Mouse (Mus musculus) left cerebral cortex, adult 9 months (tissue): Measurements from ENCODE around the gene Pck2.

ENCODE experiments used
- DNase-seq, 2 experiments: peaks; one replicate each; pipeline ENCODE4 v3.0.0; 2022; ENCODE audit warnings: low spot score in 2 of 2

The Pck2 gene

DNA sequence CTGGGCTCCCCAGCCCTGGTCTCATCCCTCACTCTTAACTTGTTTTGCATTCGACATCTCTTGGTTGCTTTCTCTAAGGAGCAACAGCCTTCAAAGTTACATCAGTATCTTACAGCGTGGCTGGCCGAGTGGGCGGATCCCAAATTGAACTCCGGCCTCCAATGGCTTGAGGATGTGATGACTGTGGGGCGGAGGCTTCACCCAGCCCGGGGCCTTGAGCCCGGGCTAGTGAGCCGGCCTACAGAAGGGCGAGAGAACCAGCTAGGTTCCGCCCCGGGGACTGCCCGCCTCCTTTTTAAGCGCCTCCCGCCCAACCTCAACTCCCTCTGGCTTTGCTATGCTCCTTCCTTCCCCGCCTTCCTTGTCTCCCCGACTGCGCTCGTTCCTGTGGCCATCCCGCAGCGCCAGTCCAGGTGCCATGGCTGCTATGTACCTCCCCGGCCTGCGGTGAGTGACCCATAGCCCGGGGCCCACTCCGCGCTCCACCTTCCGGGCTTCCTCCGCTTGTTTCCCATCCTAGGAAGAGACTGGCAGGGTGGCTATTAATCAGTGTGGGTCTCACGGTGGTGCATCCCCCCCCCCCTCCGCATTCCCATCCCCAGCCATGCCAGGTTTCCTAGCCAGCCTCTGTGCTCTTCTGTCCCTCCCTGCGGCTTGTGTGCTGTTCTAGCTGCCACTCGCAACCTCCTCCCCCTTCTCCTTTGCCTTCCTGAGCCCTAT is at the start of gene Pck2:
Gene Pck2 (plus strand): TSS at position 200 of the 720 bp plus-strand sequence.
- peak in 1 of 2 experiments; percentile 80 for DNase-seq

DNA sequence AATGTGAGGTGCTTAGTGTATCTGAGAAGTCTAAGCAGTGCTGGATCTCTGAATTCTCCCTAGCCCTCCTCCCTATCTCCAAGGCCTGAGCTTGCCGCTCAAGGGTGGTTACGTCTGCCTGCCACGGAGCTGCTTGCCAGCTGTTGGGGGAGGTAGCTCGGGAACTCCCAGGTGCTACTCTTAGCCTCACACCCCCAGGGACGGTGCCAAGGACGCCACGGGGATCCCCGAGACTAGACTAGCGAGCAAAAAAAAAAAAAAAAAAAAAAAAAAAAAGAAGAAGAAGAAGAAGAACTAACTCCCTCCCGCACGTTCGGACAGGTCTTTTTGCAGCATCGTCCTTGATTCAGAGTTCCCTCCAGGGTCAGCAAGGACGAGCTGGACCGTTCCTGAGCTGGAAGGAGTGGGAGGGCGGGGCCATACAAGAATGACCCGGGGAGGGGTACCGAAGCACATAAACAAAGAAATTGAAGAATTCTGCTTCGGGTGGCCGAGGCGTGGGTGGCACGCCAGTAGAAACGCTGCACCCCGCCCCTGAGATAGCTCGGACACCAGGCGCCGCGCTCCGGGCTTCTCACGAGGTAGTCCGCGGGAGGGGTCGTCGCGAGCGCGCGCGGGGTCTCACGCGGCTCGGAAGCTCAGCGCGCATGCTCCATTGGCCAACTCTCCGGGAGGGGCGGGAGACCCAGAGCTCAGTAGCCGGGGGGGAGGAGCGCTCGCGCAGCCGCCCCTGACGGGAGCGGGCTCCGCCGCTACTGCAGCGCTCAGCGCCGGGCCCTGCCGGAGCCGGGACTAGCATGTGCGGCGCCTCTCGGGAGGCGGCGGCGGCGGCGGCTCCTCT is 49.5 kb upstream of the Pck2 start, which contains the start of gene Carmil3:
Gene Carmil3 (plus strand): TSS at position 291 of the 841 bp plus-strand sequence.
- peak; percentile 77 to 85 for DNase-seq

DNA sequence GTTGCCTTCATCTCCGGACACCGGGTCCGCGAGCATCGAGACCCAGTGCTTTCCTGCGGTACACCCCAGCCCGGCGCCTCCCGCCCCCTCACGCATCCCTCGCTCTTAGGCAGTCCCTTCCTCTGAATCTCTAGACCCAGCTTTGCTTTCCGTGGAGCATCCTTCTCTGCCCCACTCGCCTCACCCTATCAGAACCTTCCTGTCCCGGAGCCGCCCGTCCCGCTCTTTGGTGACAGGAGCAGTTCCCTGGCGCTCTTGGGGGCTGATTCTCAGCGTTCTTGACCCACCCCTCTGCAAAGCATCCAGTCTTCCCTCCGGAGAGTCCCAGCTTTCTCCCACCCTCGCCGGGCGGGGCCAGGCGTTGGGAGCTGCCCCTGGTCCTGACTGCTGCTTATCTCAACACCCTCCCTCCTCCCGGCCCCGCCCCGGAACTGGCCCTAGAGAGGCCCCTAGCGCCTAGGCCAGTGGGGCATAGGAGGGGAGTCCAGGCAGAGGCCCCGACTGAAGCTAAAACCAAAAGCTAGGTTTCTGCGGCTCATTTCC is 48.7 kb upstream of the Pck2 start:
- peak in 1 of 2 experiments; percentile 53 for DNase-seq

DNA sequence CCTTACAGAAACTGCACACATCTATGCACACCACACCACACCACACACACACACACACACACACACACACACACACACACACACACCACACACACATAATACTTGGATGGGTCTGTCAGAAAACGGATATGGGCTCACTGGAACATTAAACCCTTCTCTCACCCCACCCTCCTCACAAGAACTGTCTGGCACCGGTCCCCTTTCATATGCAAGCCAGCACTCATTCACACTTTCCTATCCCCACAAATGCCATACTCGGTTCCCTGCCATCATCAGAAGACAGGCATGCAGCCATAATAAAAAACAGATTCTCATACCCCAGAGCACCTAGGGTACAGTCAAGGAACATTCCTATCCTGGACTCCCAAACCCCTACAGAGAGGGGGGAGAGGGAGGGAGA is 48.0 kb upstream of the Pck2 start:
- no peak for DNase-seq

DNA sequence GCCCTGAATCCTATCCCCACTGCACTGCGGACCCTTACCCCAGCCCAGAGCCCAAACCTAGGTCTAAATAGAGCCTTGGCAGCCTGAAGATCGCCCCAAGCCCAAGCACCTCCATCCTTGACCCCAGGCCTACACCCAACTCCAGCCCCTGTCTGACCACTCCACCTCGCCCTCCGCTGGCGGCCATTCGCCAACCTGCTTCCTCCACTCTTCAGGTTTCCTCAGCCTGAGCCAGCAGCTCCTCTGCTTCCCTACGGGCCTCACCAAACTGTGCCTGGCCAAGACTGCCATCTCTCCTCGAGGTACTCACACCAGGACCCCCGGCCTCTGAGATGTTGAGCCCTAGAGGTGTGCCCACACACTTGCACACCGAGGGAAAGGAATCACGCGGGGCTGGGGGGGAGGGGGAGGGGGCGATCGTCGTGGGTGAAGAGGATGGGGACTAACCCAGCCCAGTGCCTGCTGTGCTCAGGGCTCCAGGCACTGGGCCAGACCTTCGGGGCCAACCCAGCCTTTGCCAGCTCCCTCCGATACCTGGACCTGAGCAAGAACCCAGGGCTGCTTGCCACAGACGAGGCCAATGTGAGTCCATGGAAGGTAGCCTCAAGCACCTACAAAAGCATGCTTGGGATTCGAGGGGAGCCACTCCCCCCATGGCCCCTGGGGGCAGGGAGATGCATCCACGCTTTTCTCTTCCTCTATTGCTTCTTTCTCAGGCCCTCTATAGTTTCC is 44.4 kb upstream of the Pck2 start:
- DNase-seq, result no peak

DNA sequence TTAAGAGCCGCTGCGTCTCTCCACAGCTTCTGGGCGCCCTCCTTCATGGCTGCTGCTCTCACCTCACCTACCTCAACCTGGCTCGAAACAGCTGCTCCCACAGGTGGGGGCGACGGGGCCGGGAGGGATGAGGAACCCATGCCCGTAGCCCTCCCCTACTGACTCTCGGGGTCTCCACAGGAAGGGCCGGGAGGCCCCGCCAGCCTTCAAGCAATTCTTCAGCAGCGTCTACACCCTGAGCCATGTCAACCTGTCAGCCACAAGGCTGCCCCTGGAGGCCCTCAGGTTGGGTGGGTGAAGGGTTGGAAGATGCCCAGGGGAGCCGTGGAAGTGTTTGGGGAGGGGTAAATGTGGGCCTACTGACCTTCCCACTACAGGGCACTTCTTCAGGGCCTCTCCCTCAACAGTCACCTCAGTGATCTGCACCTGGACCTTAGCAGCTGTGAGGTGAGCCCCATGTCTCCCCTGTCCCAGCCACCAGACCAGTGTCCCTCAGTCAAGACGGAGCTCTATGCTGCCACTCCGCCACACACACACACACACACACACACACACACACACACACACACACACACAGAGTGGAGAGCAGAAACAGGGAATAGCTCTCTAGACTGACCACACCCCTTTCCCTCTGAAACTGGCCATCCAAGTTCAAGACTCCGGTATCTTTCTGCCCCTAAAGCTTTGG is 43.2 kb upstream of the Pck2 start:
- no peak for DNase-seq

DNA sequence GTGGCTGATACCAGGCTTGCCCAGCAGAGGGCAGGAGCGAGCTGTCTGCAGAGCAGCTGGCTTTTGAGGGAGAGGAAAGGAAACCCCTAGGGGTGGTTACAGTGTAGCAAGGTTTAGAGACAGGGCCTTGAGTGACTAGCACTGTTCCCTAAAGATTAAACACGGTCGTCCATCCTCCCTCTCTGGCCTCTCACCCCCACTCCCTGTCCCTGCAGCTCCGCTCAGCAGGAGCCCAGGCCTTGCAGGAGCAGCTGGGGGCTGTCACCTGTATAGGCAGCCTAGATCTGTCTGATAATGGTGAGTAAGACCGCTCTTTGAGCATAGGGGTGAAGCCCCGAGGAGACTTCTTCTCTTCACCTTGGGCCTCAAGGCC is 42.6 kb upstream of the Pck2 start:
- DNase-seq, result peak in 1 of 2 experiments; percentile 85

DNA sequence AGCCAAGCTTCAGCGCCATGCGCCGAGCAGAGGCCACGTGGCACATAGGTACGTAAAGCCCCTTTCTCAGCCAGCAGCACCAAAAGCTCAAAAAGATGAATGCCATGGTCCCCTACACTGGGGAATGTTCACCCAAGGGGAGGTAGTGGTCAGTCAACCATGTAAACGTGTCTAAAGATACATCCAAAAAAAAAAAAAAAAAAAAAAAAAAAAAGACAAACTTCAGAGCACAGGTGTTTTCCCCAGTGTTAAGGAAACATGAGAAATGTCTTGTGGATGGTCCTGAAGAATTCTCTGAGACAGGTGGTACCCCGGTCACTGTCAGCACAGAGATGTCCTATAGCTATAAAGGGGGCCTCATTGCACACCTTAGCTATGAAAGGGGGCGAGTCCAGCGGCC is 34.5 kb upstream of the Pck2 start:
- DNase-seq, result no peak

DNA sequence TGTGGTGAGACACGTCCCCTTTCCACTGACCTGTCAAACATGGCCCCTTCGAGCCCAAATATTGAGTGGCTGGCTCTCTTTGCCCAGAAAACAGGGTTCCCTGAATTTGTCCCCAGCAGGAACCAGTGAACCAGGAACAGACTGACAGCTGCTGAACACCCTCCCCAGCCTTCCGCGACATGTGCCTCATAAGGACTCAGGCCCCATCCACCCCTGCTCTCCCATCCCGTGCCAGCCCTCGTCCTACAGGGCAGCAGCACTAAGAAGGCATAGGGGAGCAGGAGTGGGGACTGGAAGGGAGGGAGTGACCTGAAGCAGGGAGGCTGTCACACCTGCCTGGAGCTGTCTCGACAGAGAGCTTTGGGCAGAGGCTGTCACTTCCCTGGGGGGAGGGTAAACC is 32.3 kb upstream of the Pck2 start:
- DNase-seq, result no peak

DNA sequence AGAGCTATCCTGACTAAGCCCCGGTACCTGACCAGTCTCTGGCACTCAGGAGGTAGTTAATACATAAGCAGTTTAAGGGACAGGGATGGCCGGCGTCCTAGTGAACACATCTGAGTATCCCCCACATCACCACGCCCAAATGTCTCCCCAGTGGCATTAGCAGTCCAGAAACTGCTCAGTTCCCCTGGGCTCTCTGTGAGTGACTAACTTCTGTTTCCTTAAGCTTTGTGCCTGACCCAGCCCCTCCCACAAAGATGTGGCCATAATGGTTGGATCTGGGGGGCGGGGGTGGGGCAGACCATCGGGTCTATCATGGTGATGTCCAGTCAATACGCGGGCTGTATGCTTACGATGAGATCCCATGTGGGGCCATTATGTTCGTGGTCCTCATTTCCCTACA is 30.5 kb upstream of the Pck2 start:
- no peak for DNase-seq

DNA sequence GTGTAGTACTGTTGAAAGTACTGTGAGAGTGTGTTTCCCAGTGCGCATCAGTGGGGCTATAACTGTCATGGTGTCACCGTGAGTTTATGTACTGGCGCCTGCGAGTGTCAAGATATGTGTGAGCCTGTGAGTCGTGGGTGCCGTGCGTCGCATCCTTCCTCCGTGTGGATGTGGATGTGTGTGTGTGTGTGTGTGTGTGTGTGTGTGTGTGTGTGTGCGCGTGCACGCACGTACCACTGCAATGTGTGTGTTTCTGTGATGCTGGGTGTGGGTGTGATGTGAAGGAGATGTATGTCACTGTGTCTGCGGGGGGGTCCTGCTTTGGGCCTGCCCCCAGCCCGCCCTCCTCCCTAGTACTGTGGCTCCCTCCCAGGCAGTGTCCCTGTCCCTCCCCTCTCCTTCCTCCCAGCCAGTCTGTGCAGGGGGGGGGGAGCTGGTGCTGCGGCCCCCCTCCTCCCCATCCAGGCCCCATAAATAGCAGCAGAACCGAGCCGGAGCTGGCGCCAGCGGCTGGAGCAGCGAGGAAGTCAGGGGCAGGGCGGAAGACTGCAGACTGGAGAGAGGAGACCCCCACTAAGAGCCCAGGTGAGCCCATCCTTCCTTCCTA is 29.8 kb upstream of the Pck2 start, which contains the start of gene Cpne6:
Gene Cpne6 (plus strand): TSS at position 321 of the 607 bp plus-strand sequence.
- peak in 1 of 2 experiments; percentile 63 for DNase-seq

DNA sequence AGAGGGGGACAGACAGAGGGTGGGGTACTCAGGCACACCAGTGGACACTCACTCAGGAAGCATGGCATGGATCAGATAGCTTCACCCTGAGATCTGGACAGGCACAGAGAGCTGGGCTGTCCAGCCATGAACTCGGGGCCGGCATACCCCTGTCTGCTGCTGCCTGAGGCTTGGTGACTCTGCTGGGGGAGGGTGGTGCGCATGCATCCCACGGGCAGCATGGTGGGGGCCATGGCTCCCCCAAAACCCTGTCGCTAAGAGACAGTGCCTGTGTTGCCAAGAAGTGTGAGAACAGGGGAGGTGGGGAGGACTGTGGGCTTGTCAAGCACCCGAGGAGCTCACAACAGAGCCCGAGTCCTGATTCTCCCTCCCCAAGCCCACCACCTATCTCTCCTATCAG is 29.0 kb upstream of the Pck2 start:
- peak in 1 of 2 experiments; percentile 75 for DNase-seq

DNA sequence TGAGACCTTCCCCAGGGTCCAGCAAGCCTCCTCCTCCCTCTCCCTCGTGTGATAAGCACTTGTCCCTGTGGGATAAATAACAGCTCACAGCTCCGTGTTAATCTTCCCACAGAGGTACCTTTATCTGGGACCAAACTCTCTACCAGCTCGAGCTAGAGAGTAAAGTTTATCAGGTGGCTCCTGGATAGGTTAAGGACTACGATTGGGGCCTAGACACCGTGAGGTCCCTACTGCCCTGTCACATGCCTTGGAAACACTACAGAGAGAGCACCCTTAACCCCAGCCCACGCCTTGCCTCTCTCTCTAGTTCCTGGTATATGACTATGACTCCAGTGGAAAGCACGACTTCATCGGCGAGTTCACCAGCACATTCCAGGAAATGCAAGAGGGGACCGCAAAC is 26.1 kb upstream of the Pck2 start:
- no peak for DNase-seq

DNA sequence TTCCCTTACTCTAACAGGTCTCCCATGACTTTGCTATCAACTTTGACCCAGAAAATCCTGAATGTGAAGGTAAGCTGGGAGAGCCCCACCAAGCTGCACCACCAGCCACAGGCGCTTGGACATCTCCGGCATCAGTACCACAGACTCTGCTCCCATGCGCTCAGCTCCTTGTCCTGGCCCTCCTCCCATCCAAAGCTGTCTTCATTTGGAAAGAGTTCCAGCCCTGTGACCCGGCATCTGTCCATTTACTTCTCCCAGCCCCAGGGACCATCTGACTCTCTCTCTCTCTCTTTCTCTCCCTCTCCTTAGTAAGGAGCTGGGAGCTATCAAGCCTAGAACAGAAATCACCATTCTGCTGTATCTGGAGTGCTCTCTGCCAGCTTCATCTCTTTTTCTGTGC is 24.2 kb upstream of the Pck2 start:
- no peak for DNase-seq

DNA sequence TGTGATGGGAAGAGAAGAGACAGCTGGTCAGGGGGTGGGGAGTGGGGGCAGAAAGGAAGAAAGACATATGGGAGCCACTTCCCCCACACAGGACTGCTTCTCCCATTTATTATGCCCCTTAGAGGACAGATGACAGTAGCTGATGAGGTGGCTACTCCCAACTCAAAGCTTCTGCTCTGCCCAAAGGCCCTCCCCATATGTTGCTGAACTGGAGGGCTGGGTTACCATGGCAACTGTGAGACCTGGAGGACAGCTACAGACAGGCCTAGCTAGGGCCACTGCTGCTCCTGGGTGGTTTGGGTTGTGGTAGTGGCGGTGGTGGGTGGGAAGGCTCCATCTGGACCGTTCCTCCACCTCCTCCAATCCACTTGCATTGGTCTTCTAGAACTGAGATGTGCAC is 21.2 kb upstream of the Pck2 start:
- peak in 1 of 2 experiments; percentile 81 for DNase-seq

DNA sequence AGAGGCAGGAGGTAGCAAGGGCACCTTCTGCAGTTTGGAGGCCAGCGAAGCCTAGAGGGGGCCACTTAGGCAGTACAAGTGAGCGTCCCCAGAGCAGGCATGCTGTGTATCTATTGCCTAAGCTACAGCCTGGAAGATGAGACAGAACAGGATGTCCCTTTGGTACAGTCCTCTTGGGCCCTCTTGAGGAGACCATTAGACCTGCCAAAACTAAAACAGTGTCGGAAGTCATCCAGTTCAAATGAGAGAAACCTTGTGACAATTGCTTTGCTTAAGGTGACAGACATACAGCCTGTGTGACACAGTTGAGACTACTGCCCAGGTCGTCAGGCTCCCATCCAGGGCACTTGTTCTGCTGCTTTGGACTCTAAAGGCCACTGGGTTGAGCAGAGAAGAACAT is 20.5 kb upstream of the Pck2 start:
- DNase-seq, result no peak

DNA sequence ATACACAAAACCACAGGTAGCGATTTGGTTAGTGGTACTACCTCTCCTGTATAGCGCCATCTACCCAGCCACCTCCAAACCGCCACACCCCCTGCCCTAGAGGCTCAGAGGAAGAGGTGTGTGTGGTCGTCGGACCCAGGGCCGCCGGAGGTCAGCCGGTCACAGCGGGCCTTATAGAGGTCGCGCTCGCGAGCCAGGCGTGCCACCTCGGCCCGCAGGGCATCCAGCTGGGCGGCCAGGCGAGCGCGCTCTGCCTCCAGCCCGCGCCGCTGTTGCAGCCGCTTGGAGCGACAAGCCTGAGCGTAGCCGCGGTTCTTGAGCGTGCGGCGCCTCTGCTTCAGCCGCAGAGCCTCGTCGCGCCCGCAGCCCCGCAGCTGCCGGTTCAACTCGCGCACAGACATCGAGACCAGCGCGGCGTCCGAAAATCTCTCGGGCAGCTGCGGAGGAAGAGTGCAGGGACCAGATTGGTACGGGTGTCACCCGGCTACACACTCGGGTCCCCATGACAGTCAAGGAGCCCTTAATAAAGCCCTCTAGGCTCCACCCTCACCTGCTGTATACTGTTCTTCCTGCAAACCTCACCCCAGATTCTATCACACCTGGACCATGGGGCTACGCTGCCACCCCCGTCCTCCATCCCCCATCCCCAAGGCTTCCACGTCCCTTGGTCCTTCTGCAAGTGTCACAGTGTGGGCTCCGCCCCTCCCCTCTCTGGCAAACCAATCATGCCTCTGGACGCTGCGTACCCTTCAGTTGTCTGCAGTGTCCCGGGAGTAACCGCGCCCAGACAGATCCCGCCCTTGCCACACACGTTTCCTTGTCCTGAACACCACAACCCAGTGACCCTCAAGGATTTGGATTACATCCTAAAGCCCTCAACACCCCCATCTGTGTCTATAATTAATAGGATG is 19.4 kb upstream of the Pck2 start:
- DNase-seq, result no peak

DNA sequence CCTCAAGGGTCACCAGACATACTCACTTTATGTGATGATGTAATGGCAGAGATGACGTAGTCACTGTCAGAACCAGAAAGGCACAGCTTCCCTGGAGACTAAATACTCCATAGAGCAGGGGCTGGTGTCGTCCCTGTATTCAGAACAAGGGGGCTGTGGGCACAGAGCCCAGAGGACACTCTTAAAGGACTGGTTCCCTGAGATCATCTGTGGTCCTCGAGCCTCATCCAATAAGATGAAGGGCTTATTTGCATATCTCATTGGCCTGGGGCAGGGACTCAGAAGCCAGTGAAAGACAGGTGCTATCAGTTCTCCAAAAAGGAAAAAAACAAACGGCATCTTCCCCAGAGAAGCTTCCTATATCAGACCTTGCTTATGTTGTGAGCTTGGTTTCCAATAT is 16.0 kb upstream of the Pck2 start:
- DNase-seq, result no peak

DNA sequence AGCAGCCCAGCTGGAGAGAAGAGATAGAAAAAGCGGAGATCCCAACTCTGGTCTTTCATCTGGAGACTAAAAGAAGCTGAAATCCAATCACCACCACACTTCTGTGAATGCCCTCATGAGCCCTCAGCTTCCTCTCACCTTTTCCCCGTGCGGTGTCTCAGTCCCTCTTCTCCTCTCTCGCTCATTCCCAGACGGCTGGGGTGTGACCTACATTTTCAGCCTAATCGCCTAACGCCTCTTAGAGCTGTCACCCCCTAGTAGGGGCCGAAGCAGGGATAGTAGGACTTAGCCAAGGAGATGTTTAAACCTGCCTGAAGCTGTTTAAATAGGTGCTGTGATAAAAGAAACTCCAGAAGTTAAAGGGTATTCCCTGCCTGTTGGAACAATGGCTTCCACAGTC is 15.3 kb upstream of the Pck2 start, which contains the start of gene Nrl:
Gene Nrl (minus strand): TSS at position 197 of the 400 bp plus-strand sequence.
- DNase-seq, result no peak

DNA sequence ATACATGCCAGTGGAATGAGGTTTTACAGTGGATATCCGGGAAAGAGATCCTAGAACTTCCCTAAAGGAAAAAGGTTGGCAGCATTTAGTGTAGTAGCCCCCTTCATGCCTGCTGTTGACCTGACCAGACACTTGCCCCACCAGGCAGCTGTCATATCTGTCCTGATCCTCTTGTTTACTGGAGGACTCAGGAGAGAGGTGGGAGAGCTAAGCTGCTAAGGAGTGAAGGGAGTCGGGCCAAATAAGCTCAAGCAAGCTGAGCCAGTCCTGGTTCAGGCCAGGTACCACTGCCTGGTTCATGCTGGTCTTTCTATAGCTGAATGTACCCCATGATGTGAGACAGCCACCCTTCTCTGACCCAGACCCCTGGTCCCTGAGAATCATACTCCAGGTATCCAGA is 13.4 kb upstream of the Pck2 start:
- DNase-seq, result no peak
